Mouse (Mus musculus): ENCODE data around the gene Gck. TPM values are rescaled to one million over a fixed set of nuclear protein-coding genes. Genes with fewer than 3 reads are reported as not detected.

Gck gene
- polyA plus RNA-seq, 1 experiment from 2014 or later, result 0.45 TPM

DNA sequence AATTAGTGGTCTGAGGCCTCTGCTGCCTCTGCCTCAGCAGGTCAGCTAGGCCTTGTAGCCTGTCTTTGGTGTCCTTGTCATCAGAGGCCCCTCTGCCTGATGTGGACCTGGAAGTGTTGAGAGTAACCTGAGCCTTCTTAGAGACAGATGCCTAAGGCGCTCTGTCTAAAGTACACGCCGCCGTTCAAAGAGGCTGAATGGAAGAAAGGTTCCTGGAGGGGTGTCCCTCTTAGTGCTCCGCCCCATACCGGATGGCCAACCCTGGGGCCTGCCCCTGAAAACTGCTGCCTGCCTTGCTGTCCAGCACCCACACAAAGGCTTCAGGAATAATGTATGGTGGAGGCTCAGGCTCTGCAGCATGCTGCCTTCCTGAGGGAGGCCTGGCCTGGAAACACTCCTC is 18.3 kb upstream of the Gck start:
- Histone ChIP-seq H3K27ac (ENCODE audit: low read depth, low read length) (no peak overlapping the region), H3K9me3 (ENCODE audit: control insufficient read depth, low read length) (no peaks in the 10 kb centered on the region), H3K4me1 (replicated peaks; ENCODE audit: control insufficient read depth, insufficient read depth, low read length) (no peaks in the 10 kb centered on the region), H3K27me3 (replicated peaks; ENCODE audit: control insufficient read depth, insufficient read depth, low read length) (peaks cover 2% of the 10 kb centered on the region; the same call in 1 of the 2 replicates), H3K4me2 (no peak overlapping the region), H3K9ac (ENCODE audit: low read depth, low read length) (no peak overlapping the region), H3K36me3 (ENCODE audit: control insufficient read depth, insufficient read depth, low read length) (peaks cover 18% of the 10 kb centered on the region), H3K4me3 (ENCODE audit: low read depth, low read length) (no peak overlapping the region)
- no peak for ATAC-seq (replicated peaks; ENCODE audit: low FRiP score)
- DNase-seq (ENCODE audit: low spot score), result no peak
- 83% methylated on average over 6 of the region's 6 CpGs for WGBS

DNA sequence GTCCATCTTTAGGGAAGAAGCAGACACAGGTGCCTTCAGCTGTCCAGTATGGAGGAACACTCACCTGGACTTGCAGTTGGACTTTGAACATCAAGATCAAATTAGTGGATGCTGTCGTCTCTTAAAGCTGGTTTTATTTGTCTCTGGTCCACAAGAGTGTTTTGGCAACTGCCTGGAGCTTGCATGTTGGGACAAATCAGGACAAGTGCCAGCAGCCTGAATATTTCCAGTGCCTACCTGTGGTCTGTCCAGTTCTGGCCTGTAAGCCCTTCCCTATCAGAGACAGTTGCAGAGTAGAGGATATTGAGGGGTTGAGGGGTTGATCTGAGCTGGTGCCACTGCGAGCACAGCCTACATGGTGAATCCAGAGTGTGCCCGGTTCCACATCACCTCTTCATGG is 16.9 kb upstream of the Gck start:
- peaks cover 26% of the 10 kb centered on the region for H3K36me3 ChIP-seq (ENCODE audit: control insufficient read depth, insufficient read depth, low read length)
- H3K9me3 ChIP-seq (ENCODE audit: control insufficient read depth, low read length), result no peaks in the 10 kb centered on the region
- no peaks in the 10 kb centered on the region for H3K27me3 ChIP-seq (replicated peaks; ENCODE audit: control insufficient read depth, insufficient read depth, low read length)
- no peak for ATAC-seq (replicated peaks; ENCODE audit: low FRiP score)
- DNase-seq (ENCODE audit: low spot score), result no peak
- no peak overlapping the region for H3K9ac ChIP-seq (ENCODE audit: low read depth, low read length)
- no peak overlapping the region for H3K4me3 ChIP-seq (ENCODE audit: low read depth, low read length)
- no peaks in the 10 kb centered on the region for H3K4me1 ChIP-seq (replicated peaks; ENCODE audit: control insufficient read depth, insufficient read depth, low read length)
- H3K27ac ChIP-seq (ENCODE audit: low read depth, low read length), result no peak overlapping the region
- H3K4me2 ChIP-seq, result no peak overlapping the region
- whole genome bisulfite sequencing, result 86% methylated on average over 3 of the region's 3 CpGs

DNA sequence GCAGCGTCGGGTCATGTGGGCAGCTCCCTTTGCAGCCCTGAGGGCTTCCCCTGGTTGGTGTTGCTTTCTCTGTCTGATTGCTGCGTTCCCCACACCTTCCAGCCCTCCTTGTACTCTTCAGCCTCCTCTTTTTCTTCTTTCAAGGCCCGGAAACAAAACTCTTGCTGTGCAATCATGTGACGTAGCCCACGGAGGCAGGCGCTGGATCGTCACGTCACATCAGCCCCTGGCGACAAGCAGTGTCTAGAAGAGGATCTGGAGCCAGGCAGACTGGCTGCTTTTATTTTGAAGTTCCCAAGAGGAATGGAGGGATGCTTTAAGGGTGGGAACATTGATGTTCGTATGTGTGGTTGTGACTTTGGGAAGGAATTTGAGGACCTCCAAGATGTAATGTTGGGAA is 16.0 kb upstream of the Gck start:
- H3K4me1 ChIP-seq (replicated peaks; ENCODE audit: control insufficient read depth, insufficient read depth, low read length), result no peaks in the 10 kb centered on the region
- no peaks in the 10 kb centered on the region for H3K9me3 ChIP-seq (ENCODE audit: control insufficient read depth, low read length)
- DNase-seq (ENCODE audit: low spot score), result no peak
- H3K4me2 ChIP-seq, result no peak overlapping the region
- no peak overlapping the region for H3K9ac ChIP-seq (ENCODE audit: low read depth, low read length)
- no peak overlapping the region for H3K4me3 ChIP-seq (ENCODE audit: low read depth, low read length)
- H3K27ac ChIP-seq (ENCODE audit: low read depth, low read length), result no peak overlapping the region
- H3K36me3 ChIP-seq (ENCODE audit: control insufficient read depth, insufficient read depth, low read length), result peaks cover 29% of the 10 kb centered on the region
- ATAC-seq (replicated peaks; ENCODE audit: low FRiP score), result no peak
- WGBS, result 91% methylated on average over 11 of the region's 11 CpGs
- H3K27me3 ChIP-seq (replicated peaks; ENCODE audit: control insufficient read depth, insufficient read depth, low read length), result no peaks in the 10 kb centered on the region

DNA sequence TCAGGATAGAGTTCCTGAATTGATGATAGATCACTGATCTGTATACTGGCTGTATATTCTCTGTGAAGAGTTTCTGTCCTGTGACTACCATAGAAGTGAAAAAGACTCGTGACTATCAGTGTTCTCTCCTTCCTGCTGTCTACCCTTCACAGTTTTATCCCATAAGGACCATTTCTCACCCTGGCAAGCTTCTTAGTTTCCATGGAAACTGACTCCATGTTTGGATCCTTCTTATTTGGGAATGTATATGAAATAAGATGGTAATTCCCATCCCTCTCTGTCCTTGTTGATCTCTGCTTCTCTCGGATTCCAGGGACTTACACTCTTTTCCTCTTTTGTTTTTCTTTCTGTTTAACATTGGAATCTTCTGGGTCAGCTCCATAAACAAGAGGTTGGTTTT is 10.2 kb upstream of the Gck start:
- no peak for ATAC-seq (replicated peaks; ENCODE audit: low FRiP score)

DNA sequence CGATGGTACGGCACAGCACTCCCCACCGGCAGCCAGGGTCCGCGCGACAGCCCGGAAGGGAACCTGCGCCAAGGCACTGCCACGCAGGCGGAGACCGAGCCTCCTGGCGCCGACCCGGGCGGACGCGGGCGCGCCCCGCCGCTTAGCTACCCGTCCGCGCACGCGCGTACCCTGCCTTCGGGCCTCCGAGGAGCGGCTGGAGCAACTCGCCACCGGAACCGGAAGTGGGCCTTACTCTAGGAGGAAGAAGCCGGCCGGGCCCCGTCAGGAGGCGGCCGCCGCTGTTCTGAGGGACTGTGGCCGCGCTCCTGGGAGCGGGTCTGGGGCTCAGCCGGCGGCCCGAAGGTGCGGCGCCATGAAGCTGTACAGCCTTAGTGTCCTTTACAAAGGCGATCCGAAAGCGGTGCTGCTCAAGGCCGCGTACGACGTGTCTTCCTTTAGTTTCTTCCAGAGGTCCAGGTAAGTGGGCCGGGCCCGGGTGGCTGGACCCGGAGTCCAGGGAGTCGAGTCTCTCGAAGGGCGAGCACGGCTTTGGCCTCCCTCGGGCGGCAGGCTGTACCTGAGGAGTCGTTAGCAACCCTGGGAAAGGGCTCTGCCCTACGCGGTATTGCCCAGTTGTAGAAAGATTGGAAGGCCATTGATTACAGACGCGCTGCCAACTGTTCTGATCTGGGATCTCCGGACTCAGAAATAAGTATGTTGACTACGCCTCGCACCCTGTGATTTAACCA is 5.8 kb upstream of the Gck start, which contains the start of gene Ykt6:
Ykt6 (plus strand) TSS at position 148 of the 731 bp plus-strand sequence.
- H3K9me3 ChIP-seq (ENCODE audit: control insufficient read depth, low read length), result no peaks in the 10 kb centered on the region
- DNase-seq (ENCODE audit: low spot score) (peak; percentile 95), ATAC-seq (replicated peaks; ENCODE audit: low FRiP score) (peak; percentile 96)
- peak within 1 kb of the TSS; percentile 96 for H3K4me3 ChIP-seq (ENCODE audit: low read depth, low read length)
- peak within 1 kb of the TSS; percentile 83 for H3K4me2 ChIP-seq
- H3K36me3 ChIP-seq (ENCODE audit: control insufficient read depth, insufficient read depth, low read length), result 0 out of 2 replicates have a peak, but pooled peaks cover 4% of the 10 kb centered on the region
- H3K4me1 ChIP-seq (replicated peaks; ENCODE audit: control insufficient read depth, insufficient read depth, low read length), result peaks cover 12% of the 10 kb centered on the region
- H3K27ac ChIP-seq (ENCODE audit: low read depth, low read length), result peak within 1 kb of the TSS; percentile 77
- peak within 1 kb of the TSS; percentile 93 for H3K9ac ChIP-seq (ENCODE audit: low read depth, low read length)
- WGBS, result under 1% methylated on average over 70 of the region's 71 CpGs
- no peaks in the 10 kb centered on the region for H3K27me3 ChIP-seq (replicated peaks; ENCODE audit: control insufficient read depth, insufficient read depth, low read length)

More for the DNA sequence above, 10.2 kb upstream of the Gck start:
- H3K4me1 ChIP-seq (replicated peaks; ENCODE audit: control insufficient read depth, insufficient read depth, low read length), result peaks cover 9% of the 10 kb centered on the region
- no peak overlapping the region for H3K4me2 ChIP-seq
- DNase-seq (ENCODE audit: low spot score), result no peak
- H3K27ac ChIP-seq (ENCODE audit: low read depth, low read length), result no peak overlapping the region
- peaks cover 29% of the 10 kb centered on the region for H3K36me3 ChIP-seq (ENCODE audit: control insufficient read depth, insufficient read depth, low read length)
- H3K4me3 ChIP-seq (ENCODE audit: low read depth, low read length), result no peak overlapping the region
- no peaks in the 10 kb centered on the region for H3K9me3 ChIP-seq (ENCODE audit: control insufficient read depth, low read length)
- no peak overlapping the region for H3K9ac ChIP-seq (ENCODE audit: low read depth, low read length)
- H3K27me3 ChIP-seq (replicated peaks; ENCODE audit: control insufficient read depth, insufficient read depth, low read length), result no peaks in the 10 kb centered on the region
- WGBS, result 72% methylated on average over 2 of the region's 2 CpGs

DNA sequence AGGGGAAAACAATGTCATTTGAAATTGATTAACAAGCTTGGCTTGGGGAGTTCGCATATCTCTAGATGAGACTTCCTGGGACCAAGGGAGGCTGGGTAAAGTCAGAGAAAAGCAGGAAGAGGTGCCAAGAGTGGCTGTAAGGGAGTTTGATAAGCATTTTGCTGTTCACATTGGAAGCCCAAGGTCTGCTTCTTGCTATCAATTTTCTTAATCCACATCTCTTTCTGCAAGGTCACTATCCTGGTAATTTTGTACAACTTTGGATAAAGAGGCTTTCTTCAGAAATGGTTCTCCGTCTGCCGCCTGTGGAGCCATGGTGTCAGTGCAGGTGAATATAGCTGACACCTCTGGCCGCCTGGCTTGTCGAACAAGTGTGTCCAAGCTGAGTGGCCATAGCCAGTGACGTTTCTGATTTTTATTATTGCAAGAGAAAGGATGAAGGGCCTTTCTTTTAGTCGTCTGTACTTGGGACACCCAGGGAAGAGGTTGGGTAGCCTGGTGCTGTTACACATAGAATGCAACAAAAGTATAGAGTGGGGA is 5.2 kb upstream of the Gck start:
- peak overlapping the region; percentile 77 for H3K27ac ChIP-seq (ENCODE audit: low read depth, low read length)
- 3% methylated on average over 7 of the region's 7 CpGs for WGBS
- DNase-seq (ENCODE audit: low spot score), result no peak

DNA sequence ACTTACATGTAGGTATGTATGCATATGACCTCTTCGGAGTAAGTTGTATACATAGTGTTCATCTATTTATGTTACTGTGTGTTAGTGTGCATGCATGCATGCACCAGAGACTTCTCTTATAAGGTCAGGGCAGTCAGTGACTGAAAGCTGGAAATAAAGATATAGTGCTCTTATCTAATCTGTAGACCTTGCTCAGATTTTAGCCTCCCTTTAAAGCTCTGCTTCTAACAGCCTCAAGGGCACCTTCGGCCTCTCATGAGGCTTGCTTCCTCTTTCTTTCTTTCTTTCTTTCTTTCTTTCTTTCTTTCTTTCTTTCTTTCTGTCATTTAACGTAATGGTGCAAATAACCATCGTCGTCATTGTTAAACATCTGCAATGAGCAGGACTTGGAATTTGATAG is 4.6 kb upstream of the Gck start:
- 60% methylated on average over 5 of the region's 5 CpGs for WGBS
- no peak overlapping the region for H3K27ac ChIP-seq (ENCODE audit: low read depth, low read length)
- H3K9ac ChIP-seq (ENCODE audit: low read depth, low read length), result no peak overlapping the region
- H3K4me2 ChIP-seq, result peak overlapping the region; percentile 83
- no peaks in the 10 kb centered on the region for H3K9me3 ChIP-seq (ENCODE audit: control insufficient read depth, low read length)
- H3K4me1 ChIP-seq (replicated peaks; ENCODE audit: control insufficient read depth, insufficient read depth, low read length), result peaks cover 14% of the 10 kb centered on the region
- DNase-seq (ENCODE audit: low spot score) (no peak), ATAC-seq (replicated peaks; ENCODE audit: low FRiP score) (no peak)
- no peak overlapping the region; the same call in 1 of the 2 replicates for H3K4me3 ChIP-seq (ENCODE audit: low read depth, low read length)
- H3K27me3 ChIP-seq (replicated peaks; ENCODE audit: control insufficient read depth, insufficient read depth, low read length), result no peaks in the 10 kb centered on the region
- no peaks in the 10 kb centered on the region for H3K36me3 ChIP-seq (ENCODE audit: control insufficient read depth, insufficient read depth, low read length)

More for the DNA sequence above, 5.2 kb upstream of the Gck start:
- H3K9me3 ChIP-seq (ENCODE audit: control insufficient read depth, low read length), result no peaks in the 10 kb centered on the region
- no peaks in the 10 kb centered on the region for H3K36me3 ChIP-seq (ENCODE audit: control insufficient read depth, insufficient read depth, low read length)
- peak overlapping the region; percentile 93 for H3K9ac ChIP-seq (ENCODE audit: low read depth, low read length)
- peak overlapping the region; percentile 83 for H3K4me2 ChIP-seq
- peak overlapping the region; percentile 96 for H3K4me3 ChIP-seq (ENCODE audit: low read depth, low read length)
- ATAC-seq (replicated peaks; ENCODE audit: low FRiP score), result peak; percentile 42
- H3K4me1 ChIP-seq (replicated peaks; ENCODE audit: control insufficient read depth, insufficient read depth, low read length), result peaks cover 14% of the 10 kb centered on the region
- no peaks in the 10 kb centered on the region for H3K27me3 ChIP-seq (replicated peaks; ENCODE audit: control insufficient read depth, insufficient read depth, low read length)

DNA sequence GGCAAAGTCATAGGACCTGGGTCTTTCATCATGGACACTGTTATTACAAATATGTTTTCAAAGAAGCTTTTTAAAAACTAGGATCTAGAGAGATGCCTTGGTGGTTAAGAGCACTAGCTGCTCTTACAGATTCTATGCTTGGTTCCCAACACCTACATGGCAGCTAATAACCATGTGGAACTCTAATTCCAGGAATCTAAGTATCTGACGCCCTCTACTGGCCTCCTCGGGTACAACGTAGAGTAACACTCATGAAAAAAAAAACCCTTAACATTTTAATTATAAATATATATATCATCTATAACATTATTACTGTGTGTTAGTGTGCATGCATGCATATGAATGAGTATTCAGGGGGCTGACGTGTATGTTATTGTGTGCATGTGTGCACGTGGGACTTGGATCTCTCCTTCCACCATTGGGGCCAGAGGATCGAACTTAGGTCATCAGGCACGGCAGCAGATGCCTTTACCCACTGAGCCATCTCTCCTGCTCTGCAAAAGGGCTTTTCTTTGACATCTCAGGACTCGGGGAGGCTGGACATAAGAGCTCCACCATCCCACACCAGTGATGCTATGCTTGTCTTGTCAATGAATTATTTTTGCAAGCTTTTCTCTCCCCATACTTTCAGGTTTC is 3.4 kb upstream of the Gck start:
- no peak overlapping the region for H3K4me2 ChIP-seq
- no peak overlapping the region for H3K9ac ChIP-seq (ENCODE audit: low read depth, low read length)
- no peaks in the 10 kb centered on the region for H3K36me3 ChIP-seq (ENCODE audit: control insufficient read depth, insufficient read depth, low read length)
- no peaks in the 10 kb centered on the region for H3K9me3 ChIP-seq (ENCODE audit: control insufficient read depth, low read length)
- no peak for ATAC-seq (replicated peaks; ENCODE audit: low FRiP score)
- H3K27ac ChIP-seq (ENCODE audit: low read depth, low read length), result no peak overlapping the region
- no peak for DNase-seq (ENCODE audit: low spot score)
- no peaks in the 10 kb centered on the region for H3K27me3 ChIP-seq (replicated peaks; ENCODE audit: control insufficient read depth, insufficient read depth, low read length)
- 34% methylated on average over 8 of the region's 8 CpGs for WGBS
- H3K4me1 ChIP-seq (replicated peaks; ENCODE audit: control insufficient read depth, insufficient read depth, low read length), result peaks cover 14% of the 10 kb centered on the region
- no peak overlapping the region for H3K4me3 ChIP-seq (ENCODE audit: low read depth, low read length)

Data from liver, embryonic 11.5 days (tissue).